Mouse (Mus musculus): ENCODE measurements around the gene Gm32742. TPM values are rescaled to one million over a fixed set of nuclear protein-coding genes. Genes with fewer than 3 reads are reported as not detected.

Gm32742 gene
- total RNA-seq (2021), result under 1 TPM in 1 of 2 experiments, not detected in 1; 0.04 TPM

DNA sequence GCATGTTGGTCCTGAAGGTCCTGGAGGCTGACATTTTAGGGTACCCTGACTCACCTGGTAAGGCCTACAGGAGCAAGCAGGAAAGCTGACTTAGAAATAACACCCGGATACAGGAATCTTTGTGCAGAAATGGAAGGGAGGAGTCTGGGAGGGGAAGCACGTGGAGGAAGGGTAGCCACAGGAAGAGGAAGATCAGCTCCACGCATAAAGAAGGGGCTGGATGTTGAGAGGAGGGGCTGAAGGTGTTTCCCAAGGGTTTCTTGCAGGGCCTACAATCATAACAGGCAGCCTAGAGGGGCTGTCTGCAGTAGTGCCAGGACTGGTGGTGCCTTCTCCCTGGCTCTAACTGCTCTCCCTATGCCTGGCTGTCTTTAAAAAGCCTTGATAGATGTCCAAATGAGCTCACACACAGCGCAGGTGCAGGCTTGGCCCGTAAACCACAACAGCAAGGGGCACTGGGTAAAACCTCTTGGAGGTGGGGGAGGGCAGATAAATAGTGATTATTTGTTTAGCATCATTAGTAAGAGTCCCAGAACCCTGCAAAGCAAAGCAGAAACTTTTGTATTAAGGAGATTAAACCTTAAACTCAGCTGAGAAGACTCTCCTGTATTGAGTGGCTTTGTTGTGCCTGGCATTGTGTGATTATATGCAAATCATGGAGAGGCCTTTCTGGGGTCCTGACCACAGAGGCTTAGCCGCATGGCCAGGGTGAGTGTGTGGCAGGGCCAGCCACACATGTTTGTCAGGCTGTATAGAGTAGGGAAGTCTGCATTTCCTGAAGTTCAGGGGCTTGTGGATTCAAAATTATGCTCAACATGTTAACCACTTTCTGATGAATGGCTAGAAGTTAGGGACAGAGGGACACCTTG lies at the start of gene Gm32742:
Gene Gm32742 (minus strand): TSS at position 206 of the 869 bp plus-strand sequence.
- peak; percentile 68 for DNase-seq
- intact Hi-C loops (cut with DNase I), result loop anchor here (10.0 kb wide), 2 partner anchors 789 to 1119 kb away; no protein-coding TSS in a partner anchor

DNA sequence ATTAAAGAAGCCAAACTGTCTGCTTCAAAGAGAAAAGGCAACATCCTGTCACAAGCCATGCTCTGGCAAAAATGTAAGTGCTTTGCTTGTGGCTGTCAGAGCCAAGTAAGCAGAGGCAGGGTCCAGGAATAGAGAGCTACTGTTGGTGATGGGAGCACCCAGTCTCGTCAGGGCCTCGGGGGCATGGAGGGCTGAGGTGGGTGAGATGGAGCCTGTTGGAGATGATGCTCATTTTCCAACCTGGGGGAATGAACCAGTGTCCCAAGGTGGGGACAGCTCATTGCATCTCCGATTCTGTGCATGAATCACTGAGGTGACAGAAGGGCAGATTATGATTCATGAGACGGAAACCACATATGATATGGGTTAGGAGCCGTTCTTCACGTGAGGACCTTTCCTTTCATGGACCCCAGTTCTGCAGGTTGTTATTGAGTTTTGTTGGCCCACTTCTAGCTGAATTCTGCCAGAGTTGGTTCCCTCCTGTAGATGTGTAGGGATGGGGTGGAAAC lies 48.5 kb upstream of the Gm32742 start:
- intact Hi-C loops (cut with DNase I), result no loop called here
- no peak for DNase-seq

DNA sequence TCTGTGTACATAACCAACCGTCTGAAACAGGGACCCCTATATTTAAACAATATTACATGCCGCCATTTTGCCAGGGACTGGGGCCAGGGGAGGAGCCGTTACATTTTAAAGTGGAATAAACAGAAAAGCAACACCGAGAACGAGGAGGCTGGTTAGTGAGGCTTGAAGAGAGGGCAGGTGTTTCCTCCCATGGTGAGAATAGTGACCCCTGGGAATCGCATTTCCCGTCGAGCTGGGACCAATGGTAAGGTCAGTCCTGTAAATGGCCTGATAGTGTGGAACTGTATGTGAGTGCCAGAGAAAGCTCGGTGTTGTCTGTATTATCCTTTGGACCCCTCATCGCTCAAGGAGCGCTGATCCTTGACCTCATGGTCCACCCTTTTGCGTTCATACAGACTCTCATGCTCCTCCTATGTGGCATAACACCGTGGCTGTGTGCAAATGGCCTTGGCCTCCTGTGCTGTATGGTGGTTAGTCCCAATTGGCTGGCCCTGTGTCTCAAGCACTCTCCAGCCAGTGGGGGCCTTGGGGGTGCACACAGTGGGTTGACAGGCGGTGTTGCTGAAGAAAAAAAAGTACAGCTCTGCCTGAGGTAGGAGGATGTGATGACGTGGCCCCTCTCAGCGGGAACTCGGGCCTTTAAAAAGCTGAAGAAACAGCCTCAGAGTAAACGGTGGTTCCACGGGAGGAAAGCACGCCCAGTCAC lies 47.9 kb upstream of the Gm32742 start, which contains the start of gene Pou2af1:
Gene Pou2af1 (plus strand): TSS at position 686 of the 706 bp plus-strand sequence.
- no peak for DNase-seq
- intact Hi-C loops (cut with DNase I), result no loop called here

DNA sequence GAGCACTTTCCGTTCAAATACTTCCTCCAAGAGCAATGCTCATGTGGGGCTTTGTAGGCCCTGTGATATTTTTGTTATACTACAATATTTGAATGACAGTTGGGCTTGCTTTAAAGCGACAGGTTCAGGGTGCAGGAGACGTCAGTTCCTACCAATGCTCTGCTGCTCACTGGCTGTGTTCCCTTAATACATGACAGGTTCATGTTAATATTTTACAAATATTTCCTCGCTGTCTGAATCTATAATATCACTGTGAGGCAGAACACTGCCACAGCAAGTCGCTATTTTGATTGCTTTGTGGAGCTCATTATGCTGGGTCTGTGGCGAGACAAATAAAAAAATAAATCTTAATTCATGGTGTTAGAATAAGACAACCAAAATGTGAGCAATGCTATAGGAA lies 45.9 kb upstream of the Gm32742 start:
- intact Hi-C loops (cut with DNase I), result no loop called here
- no peak for DNase-seq

DNA sequence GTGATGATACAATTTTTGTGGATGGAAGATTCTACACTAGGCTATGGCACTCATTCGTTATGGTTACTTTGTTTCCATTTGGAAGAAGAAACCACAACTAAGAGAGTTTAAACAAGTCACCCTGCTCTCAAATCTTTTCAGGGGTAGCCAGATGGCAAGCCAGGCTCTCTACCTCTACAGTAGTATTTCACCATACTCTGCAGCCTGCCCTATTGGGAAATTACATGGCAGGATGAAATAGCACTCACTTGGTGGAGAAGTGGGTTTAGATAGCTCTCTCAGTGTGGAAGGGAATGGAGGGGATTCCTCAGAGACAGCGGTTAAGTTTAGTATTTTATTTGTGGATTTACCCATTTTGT lies 43.6 kb upstream of the Gm32742 start:
- peak; percentile 42 for DNase-seq
- intact Hi-C loops (cut with DNase I), result no loop called here

DNA sequence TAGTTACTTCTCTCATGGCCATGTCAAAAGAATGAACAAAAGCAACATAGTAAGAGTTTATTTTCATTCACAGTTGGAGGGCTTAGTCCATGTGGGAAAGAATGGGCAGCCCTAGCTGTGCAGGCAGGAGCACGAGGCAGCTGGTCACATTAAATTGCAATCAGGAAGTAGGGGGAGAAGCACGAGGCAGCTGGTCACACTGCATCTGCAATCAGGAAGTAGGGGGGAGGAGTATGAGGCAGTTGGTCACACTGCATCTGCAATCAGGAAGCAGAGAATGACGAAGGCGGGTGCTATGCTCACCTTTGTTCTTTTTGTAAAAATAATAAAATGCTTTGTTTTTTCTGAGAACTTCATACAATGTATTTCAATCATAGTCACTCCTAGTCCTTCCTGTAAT lies 29.5 kb upstream of the Gm32742 start:
- no peak for DNase-seq
- intact Hi-C loops (cut with DNase I), result no loop called here

DNA sequence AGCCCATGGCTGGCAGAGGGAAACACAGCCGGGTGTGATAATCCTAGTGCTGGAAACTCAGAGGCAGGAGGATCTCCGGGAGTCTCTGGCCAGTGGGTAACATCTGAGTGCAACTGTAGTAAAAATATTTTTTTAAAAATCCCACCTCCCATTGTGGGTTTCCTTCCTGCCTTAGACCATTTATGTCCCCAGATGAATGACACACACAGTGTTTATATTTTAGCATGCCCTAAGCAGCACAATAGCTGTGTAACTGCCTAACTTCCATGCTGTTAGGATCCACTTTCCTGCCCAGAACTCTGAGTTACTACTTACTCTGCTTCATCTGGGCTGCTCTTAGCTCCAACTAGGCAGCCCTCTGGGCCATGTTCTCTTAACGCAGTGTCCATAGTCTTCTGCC lies 25.3 kb upstream of the Gm32742 start:
- no peak for DNase-seq
- intact Hi-C loops (cut with DNase I), result no loop called here

DNA sequence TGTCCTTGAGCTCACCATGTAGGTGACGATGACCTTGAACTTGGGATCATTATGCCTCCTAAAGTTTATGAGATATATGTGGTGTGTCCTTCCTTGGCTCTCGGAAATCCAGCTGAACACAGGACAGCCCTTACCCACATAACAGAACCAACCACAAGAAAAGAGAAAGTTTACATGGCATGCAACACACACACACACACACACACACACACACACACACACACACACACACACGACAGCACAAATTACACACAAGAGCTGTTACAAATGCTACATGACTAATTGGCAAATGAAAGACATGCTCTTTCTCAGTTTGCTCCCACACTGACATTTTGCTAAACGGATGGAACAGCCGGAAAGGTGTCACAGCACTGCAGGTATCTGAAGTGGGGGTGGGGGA lies 20.6 kb upstream of the Gm32742 start:
- DNase-seq, result no peak
- intact Hi-C loops (cut with DNase I), result no loop called here

DNA sequence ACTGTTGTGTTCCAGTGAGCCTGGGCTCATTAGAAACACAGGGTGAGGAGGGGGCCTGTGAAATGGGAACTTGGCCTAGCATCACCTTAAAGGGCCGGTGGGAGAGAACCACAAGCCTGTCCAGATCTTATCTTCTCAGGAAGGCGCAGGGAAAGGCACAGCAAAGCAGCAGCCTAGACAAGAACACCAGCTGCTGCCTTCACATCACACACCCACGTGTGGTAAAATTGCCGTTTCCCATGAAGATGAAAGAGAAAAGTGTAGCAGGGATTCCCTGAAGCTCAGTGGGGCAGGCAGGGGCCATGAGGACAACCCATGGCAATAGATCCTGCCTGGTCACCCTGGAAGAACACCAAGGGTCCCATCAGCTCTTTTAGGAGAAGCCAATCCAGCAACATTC lies 20.1 kb upstream of the Gm32742 start:
- DNase-seq, result no peak
- intact Hi-C loops (cut with DNase I), result no loop called here

DNA sequence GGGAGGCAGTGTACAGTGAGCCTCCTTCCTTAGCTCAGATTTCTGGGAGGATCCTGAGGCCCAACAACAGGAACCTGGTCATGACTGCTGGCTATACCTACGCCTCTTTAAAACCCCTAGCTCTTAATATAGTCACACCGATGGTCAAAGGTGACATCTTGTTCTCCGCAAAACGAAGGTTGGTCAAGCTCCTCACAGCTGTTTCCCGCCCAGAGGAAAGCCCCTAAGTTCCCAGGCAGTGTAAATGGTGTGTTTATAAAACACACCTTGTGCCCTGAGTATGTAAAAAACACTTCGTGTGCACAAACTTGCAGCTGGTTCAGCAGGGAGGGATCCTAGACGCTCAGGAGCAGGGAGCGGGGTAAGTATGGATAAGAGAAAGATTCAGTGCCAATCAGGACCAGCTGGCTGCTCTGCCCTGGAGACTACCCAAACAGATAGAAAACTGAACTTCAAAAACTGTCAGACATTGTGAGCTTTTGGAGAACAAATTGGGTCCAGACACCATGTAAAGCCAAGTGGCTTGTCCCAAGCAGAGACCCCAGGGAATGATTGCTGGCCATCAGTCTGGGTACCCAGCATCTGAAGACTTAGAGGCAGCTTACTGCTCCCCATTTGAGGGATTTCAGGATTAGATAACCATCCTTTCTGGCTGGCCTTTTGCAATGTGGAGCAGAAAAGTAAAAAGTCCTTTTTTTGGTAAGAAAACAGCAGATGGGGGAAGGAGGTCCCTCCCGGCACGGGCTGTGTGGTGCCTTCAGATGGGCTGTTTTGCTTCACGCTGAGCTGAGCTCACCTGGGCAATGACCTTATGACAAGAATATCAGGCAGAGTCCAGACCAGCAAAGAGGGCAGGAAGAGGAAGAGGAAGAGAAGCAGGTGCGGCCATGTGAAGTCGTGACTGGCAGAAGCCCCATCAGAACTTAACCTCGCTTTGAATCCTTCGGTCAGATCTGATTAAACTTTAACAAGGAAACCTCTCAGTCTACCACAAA lies 17.7 kb upstream of the Gm32742 start:
- intact Hi-C loops (cut with DNase I), result no loop called here
- DNase-seq, result peak; percentile 47

DNA sequence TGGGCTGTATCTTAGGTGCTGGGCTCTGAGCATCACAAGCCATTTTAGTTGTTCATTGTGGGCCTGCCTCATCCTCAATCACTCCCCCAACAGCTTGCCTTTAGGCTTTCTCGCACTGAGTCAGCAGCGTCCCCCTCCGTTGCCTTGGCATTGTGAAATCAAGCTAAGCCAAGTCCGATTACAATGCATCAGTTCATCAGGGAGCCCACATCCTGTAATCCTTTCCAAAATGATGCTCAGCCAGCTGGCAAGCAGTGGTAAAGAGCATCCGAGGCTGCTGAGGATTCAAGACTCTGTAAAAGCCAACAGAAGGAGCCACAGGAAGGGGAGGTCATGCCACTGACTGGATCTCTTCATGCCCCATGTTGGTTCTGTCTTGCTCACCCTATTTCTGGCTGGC lies 15.3 kb upstream of the Gm32742 start:
- DNase-seq, result peak; percentile 94
- intact Hi-C loops (cut with DNase I), result no loop called here

DNA sequence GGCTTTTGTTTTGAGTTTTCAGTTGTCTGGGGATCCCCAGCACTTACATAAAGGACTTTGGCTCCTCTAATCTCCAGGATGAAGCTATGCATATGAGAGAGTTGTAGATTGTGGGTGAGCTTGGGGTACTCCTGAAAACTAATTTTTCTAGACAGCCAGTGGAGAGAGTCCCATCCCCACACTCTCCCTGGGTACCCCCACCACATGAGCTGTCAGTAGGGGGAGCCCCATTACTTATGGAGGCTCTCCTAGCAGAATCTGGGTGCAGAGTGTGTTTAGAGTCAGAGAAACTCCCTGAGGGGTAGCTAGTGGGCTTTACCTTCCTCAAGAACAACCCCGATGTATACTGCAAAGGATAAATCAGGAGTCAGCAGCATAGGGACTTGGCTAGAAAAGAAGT lies 13.0 kb upstream of the Gm32742 start:
- DNase-seq, result no peak

DNA sequence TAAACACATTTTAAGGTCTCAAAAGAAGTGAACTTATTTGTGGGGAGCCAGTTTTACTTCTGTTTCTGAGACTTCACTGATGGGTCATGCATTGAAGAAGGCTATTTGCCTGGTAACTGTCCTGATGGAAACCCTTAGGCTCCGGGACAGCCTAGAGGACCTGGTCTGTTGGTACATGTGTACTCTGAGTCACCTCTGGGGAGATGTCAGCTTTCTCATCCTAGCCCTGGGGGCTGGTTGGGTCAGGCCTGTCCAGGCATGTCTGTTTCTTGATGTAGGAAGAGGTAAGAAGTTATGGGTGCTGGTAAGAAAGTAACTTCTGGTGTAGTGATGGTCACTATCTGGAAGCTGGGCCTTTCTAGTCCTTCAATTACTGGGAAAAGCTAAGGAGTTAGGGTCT lies 10.4 kb upstream of the Gm32742 start:
- DNase-seq, result no peak
- intact Hi-C loops (cut with DNase I), result no loop called here

More for the DNA sequence above, 13.0 kb upstream of the Gm32742 start:
- intact Hi-C loops (cut with DNase I), result no loop called here

DNA sequence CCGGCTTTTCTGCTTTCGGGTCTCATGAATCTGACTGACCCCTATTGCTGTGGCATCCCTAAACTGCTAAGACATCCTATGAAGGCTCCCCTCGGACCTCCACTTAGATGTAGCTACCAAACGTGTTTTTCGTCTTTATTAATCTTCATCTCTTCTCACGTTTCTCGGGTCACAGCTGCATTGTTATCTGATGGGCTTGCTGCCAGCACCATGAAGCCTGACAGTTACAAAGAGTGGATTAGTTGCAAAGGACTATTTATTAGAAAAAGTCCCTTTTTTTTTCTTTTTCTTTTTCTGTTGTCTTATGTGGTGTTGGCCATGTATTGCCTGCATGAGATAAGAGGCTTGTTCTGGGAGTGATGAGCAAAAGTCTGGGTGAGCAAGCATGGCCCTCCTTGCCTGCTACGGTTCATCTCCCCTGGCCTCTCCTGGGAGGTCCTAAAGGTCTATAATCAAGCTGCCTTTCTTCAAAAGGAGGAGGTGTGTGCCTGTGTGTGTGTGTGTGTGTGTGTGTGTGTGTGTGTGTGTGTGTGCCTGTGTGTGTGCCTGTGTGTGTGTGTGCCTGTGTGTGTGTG lies 9.7 kb upstream of the Gm32742 start:
- intact Hi-C loops (cut with DNase I), result no loop called here
- DNase-seq, result no peak

DNA sequence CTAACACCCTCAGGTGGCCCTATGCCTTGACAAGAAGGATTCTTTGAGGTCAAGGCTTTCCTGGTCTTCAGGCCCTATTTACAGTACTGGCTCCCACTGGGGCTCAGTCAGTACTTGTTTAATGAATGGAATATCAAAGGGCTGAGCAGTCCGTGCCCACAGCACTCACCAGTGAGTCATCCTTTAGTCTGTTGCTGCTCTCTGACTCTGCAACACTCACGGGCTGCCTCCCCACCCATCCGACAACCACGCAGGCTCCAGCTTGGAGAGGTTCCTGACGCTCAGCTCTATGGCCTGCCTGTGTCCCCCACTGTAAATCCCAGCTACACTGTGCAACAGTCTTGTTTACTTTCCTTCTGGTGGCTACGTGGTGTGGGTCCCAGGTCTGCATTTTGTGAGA lies 5.0 kb upstream of the Gm32742 start:
- intact Hi-C loops (cut with DNase I), result no loop called here
- DNase-seq, result no peak

DNA sequence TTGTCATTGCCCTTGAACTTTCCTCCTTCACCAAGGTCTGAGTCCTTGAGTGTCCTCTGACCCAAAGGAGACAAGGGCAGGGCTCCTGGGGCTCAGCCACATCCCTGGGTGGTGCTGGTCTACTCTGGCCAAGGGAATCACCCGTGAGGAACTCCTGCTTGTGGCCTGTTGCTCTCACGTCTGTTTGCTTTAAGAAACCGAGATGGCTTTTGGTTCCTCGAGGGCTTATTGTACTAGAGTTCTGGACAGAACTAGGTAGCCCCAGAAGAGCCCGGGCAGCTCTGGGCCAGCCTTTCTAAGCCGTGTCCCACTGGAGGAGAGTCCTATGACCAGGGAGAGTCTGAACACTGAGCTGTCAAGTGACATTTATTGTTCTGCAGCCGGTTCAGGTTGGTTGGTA lies 3.8 kb upstream of the Gm32742 start:
- intact Hi-C loops (cut with DNase I), result loop anchor here (10.0 kb wide), 2 partner anchors 786 to 1116 kb away; no protein-coding TSS in a partner anchor
- DNase-seq, result no peak

DNA sequence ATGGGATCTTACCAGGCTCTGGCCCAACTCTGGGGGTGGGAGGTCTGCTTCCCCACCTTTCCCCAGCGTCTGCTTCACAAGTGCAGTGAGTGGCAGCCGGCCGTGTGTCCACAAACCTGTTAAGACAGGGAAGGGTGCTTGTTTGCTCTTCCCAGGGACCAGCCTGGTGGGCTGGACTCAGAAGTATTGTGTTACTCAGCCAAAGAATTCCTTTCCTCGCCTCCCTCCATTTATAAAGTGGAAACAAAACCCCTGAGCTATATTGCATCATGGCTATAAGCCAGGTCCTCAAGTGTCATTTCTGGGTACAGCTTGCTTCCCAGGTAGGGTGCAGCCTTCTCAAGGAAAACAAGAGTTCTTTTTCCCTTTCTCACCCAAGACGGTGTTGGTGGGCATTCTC lies 3.4 kb upstream of the Gm32742 start:
- DNase-seq, result no peak
- intact Hi-C loops (cut with DNase I), result loop anchor here (10.0 kb wide), 2 partner anchors 786 to 1116 kb away; no protein-coding TSS in a partner anchor

DNA sequence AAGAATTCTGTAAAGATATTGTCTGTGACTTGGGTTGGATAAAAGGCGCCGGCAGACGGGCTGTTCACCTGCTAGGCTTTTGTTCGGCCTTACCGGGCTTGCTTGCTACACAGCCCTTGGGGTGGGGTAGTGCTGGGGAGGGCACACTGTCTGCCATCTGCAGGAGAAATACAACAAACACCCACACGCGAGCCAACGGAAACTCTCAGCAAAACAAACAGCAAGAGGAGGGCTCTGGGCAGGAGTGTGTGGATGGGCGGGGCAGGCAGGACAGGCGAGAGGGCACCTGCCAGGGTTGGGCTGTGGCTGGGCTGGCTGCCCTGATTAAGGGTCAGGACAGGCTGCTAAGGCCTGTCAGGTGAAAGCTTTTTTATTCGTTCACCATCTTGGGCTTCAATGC lies 2.6 kb upstream of the Gm32742 start:
- intact Hi-C loops (cut with DNase I), result loop anchor here (10.0 kb wide), 2 partner anchors 787 to 1117 kb away; no protein-coding TSS in a partner anchor
- peak; percentile 37 for DNase-seq

DNA sequence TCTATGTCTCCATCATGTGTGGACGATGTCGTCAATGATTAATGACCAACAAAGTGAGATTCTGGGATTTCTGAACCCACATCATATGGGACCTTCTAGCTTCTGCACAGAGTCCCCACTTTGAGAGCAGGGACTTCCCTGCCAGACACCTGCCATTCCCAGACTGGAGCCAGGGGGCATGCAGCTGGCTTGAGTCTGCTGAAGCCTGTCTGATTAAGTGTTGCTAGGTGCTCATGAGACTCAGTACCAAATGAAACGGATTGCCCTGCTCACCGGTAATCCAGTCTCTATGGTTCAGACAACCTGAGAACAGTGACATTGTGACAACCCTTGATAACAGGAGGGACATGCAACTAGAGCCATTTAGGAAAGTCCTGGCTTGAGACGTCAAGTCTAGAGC lies 1.3 kb downstream of the Gm32742 start:
- DNase-seq, result peak; percentile 37
- intact Hi-C loops (cut with DNase I), result loop anchor here (10.0 kb wide), 2 partner anchors 791 to 1121 kb away; no protein-coding TSS in a partner anchor
